Mouse (Mus musculus) C2C12 (cell line): ENCODE data around the gene Lmntd1.

Experiments
- CTCF ChIP-seq: IDR thresholded peaks from one replicate; pipeline ENCODE4 v1.5.1; 2011; ENCODE audit not compliant: control insufficient read depth, insufficient read depth, insufficient read length
- USF1 ChIP-seq: IDR thresholded peaks from one replicate; pipeline ENCODE4 v1.6.1; 2011; ENCODE audit warnings: low read depth, mild to moderate bottlenecking, control low read depth, moderate library complexity

DNA sequence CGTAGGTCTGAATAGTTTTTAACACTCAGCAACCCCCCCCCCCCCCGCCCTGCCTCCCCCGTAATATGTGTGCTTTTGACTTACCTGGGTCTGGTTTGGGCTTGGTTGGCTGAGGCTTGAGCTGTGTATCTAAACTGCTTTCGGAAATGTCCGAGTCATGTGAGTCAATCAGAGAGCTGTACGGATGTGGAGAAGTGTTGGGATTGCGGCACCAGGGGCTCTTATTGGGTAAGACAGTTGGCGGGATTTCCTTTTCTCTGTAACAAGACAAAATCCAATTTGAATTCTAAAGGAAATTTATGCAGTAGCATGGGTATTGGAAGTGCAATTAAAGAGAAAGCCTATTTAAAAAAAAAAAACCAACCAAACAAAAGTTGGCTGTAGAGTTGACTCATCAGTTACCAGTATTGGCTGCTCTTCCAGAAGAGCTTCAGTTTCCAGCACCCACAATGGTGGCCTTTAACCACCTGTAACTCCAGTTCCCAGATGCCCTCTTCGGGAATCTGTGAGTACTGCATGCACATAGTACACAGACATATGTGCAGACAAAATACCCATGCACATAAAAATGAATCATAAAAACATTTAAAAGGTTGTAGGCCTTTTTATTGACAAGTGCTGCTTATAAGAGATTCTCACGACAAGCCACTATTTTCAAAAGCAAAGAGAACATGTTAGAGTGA, 209.6 kb downstream of the Lmntd1 start:
- TF ChIP-seq CTCF = no peak
- TF ChIP-seq USF1 = no peak
